ENCODE assay signal across 8 mouse cellular contexts in the genomic region with DNA sequence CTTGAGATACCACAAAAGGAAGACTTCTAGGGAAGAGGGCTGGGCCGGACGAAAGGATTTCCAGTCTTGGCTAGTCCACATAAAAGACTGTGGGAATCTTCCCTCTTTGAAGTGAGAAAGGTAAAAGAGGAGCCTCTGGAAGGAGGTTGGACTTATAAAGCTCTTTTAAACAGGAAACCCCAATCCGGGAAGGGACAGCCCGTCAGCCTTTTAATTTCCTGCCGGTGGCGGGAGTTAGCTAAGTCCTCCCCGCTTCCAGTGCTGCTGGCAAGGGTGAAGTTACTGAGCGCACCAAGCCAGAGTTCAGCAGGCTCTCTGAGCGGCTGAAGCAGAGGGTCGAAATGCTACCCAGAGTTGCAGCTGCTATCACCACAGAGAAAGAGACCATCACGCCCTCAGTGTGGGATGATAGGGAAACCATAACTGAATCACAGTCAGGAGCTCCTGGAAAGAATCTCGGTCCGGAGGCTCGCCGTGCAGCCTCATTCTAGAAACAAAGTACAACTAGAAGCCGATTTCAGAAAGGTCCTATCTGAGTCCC.
A peak's percentile ranks its signal among the peaks of the same experiment; 100 is the strongest.
DNase-seq lines count a peak whose midpoint lies in the region; ATAC-seq and TF ChIP-seq lines count a peak whose summit lies in the region.

No protein-coding gene starts in this region.

- DNase-seq in right cerebral cortex, adult 2 months (ENCODE audit: low spot score in 2 of 2) = peak; percentile 8 to 22
- DNase-seq in right cerebral cortex, adult 18-20 months = no peak
- DNase-seq in heart, postnatal 0 days (ENCODE audit: low spot score) = peak; percentile 78
- peak; percentile 73 for DNase-seq in kidney, postnatal 14 days
- peak; percentile 41 for DNase-seq in urinary bladder, postnatal 14 days (ENCODE audit: low spot score)
- no peak for DNase-seq in layer of hippocampus, adult 11-12 months (ENCODE audit: low spot score)

- no peak; the same call in 1 of the 2 replicates for TF ChIP-seq EP300 in heart, postnatal 0 days (IDR thresholded peaks at IDR 0.05; ENCODE audit: low read depth)

- peak overlapping the region; percentile 74 for H3K4me2 ChIP-seq in embryonic facial prominence, embryonic 15.5 days (replicated peaks)
- peak overlapping the region; percentile 84 for H3K4me2 ChIP-seq in heart, postnatal 0 days (ENCODE audit: low read depth, low read length)

- peak overlapping the region; percentile 88 for H3K27ac ChIP-seq in embryonic facial prominence, embryonic 15.5 days (replicated peaks)
- peak overlapping the region; percentile 96 for H3K27ac ChIP-seq in heart, postnatal 0 days (ENCODE audit: low read depth)

- no peaks in the 10 kb centered on the region for H3K9me3 ChIP-seq in embryonic facial prominence, embryonic 15.5 days (replicated peaks)
- H3K9me3 ChIP-seq in heart, postnatal 0 days (replicated peaks; ENCODE audit: control insufficient read depth, low read length) = no peaks in the 10 kb centered on the region

- peak overlapping the region; percentile 50 for H3K9ac ChIP-seq in embryonic facial prominence, embryonic 15.5 days
- H3K9ac ChIP-seq in heart, postnatal 0 days (replicated peaks; ENCODE audit: low read depth, low read length) = peak overlapping the region; percentile 95

- no peak for ATAC-seq in embryonic facial prominence, embryonic 15.5 days (ENCODE audit: insufficient number of reproducible peaks, low FRiP score, low TSS enrichment, low read depth)
- peak; percentile 24; the same call in 1 of the 2 replicates for ATAC-seq in heart, postnatal 0 days (ENCODE audit: insufficient read depth, low read depth)
- 0 out of 2 replicates have a peak, but pooled peaks have one; percentile 36 for ATAC-seq in megakaryocyte, adult 5-6 weeks (ENCODE audit: poor library complexity, severe bottlenecking)

- H3K27me3 ChIP-seq in embryonic facial prominence, embryonic 15.5 days = no peaks in the 10 kb centered on the region
- H3K27me3 ChIP-seq in heart, postnatal 0 days (ENCODE audit: control insufficient read depth, insufficient read depth, low read length) = no peaks in the 10 kb centered on the region

- H3K36me3 ChIP-seq in embryonic facial prominence, embryonic 15.5 days = no peaks in the 10 kb centered on the region
- H3K36me3 ChIP-seq in heart, postnatal 0 days (replicated peaks; ENCODE audit: control insufficient read depth, insufficient read depth, low read length) = no peaks in the 10 kb centered on the region

- H3K4me3 ChIP-seq in embryonic facial prominence, embryonic 15.5 days (replicated peaks) = peak overlapping the region; percentile 75
- H3K4me3 ChIP-seq in heart, postnatal 0 days (ENCODE audit: low read depth, low read length) = peak overlapping the region; percentile 86

- H3K4me1 ChIP-seq in embryonic facial prominence, embryonic 15.5 days = peaks cover 29% of the 10 kb centered on the region
- peaks cover 47% of the 10 kb centered on the region for H3K4me1 ChIP-seq in heart, postnatal 0 days (ENCODE audit: control insufficient read depth, insufficient read depth)

- no peak for TF ChIP-seq CTCF in heart, postnatal 0 days (IDR thresholded peaks at IDR 0.05; ENCODE audit: low read depth)

- under 1% methylated on average over 16 of the region's 16 CpGs for WGBS in embryonic facial prominence, embryonic 15.5 days
- under 1% methylated on average over 16 of the region's 16 CpGs for WGBS in heart, postnatal 0 days

Comparison
In these comparisons a context has a peak if more than half of its experiments do, and no peak if none do; other contexts are left out.
1. DNase-seq: peak in right cerebral cortex, adult 2 months (2 of 2), heart, postnatal 0 days (single experiment), kidney, postnatal 14 days (single experiment) and urinary bladder, postnatal 14 days (single experiment); none in right cerebral cortex, adult 18-20 months (single experiment) and layer of hippocampus, adult 11-12 months (single experiment).